Mouse (Mus musculus) cerebellum, postnatal 25 days (tissue): ENCODE data around the gene 1700017N19Rik.
"Not testable (repeated sequence)": the region's sequence is repeated elsewhere in the genome, so short reads cannot be mapped to it uniquely, and the experiment has no call there.

Source experiments
- DNase-seq, 2 experiments: peaks; one replicate each; pipeline ENCODE4 v3.0.0; 2021; ENCODE audit warnings: mixed read lengths in 2 of 2

Gene 1700017N19Rik

DNA sequence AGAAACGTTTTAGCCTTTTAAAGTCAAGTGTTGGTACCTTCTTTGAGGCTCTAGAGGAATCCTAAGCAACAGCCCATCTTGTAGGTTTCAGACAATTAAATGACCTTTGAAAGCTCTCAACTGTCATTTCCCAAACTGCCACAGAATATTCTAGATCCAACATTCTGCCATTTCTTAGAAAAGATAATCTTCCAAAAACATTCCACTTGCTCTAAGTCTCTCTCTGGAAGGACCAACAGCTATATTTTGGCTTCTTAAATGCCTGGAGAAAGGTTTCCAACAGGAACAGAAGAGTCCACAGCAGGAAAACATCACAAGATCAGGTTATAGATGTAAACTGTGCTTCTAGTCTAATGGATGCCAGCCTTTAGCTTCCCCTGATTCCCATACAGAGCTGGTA lies at the start of gene 1700017N19Rik, which contains the start of gene 4930430F08Rik:
TSS of gene 1700017N19Rik (plus strand) at position 162 of the 400 bp plus-strand sequence.
TSS of gene 4930430F08Rik (minus strand) at position 101 of the 400 bp plus-strand sequence.
- DNase-seq: no peak

DNA sequence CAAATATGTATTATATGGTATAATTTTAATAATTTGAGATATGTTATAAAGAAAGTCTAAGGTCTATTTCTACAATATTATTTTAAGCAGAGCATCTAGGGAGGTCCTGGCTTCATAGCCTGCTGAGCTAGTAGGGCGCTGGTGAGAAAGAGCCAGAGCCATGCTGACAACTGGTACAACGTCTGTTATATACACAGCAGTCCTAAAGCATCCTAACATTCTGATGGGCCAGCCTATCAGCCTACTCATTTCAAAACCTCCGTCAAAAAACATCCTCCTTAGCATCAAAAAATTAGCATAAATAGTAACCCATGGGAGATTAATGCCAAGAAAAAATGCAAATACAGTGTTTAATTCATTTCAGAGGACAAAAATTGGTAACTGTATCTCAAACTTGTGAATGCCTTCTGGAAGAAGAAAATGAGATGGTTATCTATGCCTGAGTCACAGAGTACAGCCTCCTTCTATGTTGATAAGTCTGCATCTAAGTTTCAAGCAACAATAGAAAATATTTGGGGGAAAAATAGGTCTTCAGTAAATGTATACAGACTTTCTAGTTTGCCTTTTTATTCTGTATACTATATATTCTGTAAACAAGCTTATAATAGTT lies 33.6 kb upstream of the 1700017N19Rik start:
- no peak for DNase-seq

GRCm38 (mm10) chr10:100560194-100560883 lies 29.9 kb upstream of the 1700017N19Rik start:
- DNase-seq: not testable (repeated sequence)

DNA sequence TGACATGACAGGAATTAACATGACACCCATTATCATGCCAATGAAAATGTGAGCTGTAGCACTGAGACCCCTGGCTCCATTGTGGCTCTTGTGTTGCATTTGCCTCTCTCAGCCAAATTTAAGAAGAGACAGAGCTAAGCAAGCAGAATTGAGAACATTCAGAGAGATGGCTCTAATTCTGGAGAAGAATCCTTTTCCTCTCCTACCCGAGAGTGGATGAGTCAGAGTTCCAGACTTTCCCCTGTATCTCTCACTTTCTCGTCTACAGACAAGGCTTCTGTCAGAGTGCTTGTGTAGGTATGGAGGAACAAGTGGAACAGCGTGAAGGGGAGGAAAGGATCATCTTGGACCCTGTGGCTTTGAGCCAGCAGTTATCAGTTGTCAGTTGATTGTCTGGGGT lies 26.2 kb upstream of the 1700017N19Rik start:
- no peak for DNase-seq

DNA sequence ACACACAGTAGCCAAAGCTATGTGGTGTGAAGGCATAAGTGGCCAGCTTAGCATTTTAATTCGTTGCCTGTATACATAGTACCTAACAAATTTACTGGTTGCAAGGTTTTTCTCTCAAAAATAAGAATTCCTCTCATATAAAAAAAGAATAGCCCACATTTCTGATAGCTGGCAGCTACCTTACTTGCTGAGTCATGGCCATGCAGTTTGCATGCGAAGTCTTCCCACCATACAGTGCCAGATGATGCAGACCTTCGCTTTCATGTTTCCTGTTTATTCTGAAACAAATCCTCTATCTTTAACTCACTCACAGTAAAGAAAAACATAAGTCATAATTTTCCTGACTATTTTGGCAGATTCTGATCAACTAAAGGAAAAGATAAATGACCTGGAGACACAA lies 18.6 kb upstream of the 1700017N19Rik start:
- DNase-seq: no peak

DNA sequence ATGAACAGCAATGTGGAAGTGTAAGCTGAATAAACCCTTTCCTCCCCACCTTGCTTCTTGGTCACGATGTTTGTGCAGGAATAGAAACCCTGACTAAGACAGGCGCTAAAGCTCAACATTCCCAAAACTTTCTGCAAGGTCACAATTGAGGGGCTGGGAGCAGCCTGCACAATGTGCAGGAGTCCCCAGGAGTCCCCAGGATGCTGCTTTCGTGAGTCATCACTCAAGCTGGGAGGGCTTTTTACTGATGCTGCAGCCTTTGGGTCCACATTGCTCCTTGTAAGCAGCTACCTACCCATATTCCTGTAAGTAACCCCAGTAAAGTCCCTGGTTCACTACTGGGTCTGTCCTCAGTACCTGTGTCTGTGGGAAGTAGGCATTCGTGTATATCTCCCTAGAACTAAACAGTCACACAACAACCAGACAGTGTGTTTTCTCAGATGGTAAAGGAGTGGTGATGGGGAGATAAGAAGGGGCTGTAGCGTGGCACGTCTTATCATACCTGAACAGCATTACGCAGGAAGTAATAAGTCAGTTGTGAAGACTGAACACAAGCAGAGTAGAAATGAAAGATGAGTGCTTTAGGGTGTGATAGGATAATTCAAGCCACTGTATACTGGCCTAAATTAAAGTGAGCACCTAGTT lies 15.7 kb upstream of the 1700017N19Rik start:
- no peak for DNase-seq

DNA sequence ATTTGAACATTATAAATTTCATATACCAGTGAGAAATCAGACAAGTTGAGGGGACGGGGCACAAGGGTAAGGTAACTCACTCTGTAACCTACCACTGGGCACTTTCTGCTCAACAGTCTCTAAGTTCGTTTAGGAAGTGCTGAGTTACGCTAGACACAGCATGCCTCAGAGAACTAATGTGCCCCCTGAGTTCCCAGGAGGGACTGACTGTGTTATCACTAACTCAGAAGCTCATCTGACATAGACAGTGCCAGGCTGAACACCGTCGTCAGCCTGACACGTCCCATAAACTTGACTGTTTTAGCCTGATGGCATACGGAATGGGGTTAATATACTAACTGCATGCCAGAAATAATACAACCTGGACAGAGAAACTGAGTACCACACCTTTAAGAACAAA lies 15.0 kb upstream of the 1700017N19Rik start:
- no peak for DNase-seq

GRCm38 (mm10) chr10:100584178-100584577 lies 6.1 kb upstream of the 1700017N19Rik start:
- no peak for DNase-seq

- DNase-seq: no peak
Measured at GRCm38 (mm10) chr10:100588524-100588923, 1.8 kb upstream of the 1700017N19Rik start.

DNA sequence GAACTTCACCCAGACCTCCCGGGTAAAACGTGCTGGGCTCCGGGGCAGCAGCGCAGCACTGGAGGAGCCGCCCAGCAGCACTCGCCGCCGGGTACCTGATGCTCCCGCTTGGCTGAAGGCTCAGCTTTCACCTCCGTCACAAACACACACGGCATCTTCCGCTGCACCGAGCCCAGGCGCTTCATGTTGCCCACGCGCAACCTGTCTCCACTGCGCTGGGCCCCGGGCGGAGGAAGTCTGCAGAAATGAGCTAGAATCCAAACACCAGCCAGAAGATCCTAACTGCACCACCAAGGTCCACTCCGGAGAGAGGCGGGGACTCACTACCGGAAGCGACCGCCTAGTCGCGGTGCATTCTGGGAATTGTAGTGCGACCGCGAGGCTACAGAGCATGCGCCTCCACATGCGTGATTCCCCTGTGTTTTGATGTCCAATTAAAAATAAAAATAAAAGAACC lies 1.3 kb upstream of the 1700017N19Rik start:
- DNase-seq: peak; percentile 93 to 97

- DNase-seq: no peak
Measured at GRCm38 (mm10) chr10:100598339-100598738, 8.1 kb downstream of the 1700017N19Rik start.

- DNase-seq: no peak
Measured at GRCm38 (mm10) chr10:100603511-100603910, 13.2 kb downstream of the 1700017N19Rik start.

DNA sequence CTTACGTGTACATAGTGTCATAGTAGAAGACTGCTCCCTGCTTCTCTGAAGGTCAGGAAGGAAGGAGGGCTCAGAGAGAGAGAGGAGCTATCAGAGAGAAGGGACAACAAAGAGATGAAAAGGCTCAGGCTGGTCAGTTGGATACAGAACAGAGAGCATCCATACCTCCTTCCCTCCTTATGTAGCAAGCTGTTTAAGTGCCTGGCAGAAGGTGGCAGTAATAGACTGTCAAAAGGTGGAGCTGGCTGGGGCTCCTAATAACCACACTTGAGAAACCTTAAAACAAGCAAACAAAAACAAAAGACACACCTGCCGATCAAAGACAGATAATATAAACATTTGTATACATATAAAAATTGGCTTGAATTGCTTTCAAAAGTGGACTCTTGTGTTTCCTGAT lies 14.0 kb downstream of the 1700017N19Rik start:
- DNase-seq: peak; percentile 34 to 60

- peak; percentile 64 to 79 for DNase-seq
Measured at GRCm38 (mm10) chr10:100617233-100617903, 27.1 kb downstream of the 1700017N19Rik start.

DNA sequence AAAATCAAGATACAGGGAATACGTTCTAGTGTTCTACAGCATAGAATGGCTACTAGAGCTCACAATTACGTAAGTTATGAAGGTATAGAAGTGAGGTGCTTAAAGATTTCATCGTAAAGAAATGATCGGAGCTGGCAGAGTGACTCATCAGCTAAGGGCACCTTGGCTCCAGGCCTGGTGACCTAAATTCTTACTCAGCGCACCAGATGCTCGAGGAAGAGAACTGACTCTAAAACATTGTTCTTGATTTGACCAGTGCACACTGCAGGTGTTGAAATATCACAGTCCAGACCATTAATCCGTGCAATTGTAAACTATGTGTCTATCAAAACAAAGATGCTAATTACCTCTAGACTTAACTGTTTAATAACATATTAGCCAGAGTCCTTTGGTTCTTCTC lies 29.2 kb downstream of the 1700017N19Rik start:
- DNase-seq: peak; percentile 48 to 67

DNA sequence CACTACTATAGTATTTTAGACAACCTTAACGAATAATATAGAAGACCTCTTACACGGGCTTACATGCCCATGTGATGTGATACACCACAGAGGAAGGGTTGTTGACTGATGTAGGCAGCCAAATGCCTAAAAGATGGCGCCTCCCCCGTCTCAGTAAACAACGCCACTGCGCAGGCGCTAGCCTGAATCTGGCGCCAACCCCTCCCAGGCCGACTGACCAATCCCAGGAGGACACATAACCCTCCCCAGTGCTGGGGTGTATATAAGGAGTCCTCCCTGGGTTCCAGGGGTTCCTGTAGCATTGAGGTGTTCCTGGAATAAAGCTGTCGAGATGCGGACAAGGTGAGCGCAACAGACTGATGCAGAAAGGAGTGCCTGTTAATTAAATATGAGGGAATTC lies 29.8 kb downstream of the 1700017N19Rik start:
- DNase-seq: peak in 1 of 2 experiments; percentile 8

GRCm38 (mm10) chr10:100622494-100622893 lies 32.2 kb downstream of the 1700017N19Rik start:
- no peak for DNase-seq

- peak; percentile 70 to 81 for DNase-seq
Measured at GRCm38 (mm10) chr10:100629762-100630438, 39.6 kb downstream of the 1700017N19Rik start.

GRCm38 (mm10) chr10:100642887-100643286 lies 52.6 kb downstream of the 1700017N19Rik start:
- no peak for DNase-seq

- DNase-seq: no peak
Measured at GRCm38 (mm10) chr10:100645331-100645935, 55.1 kb downstream of the 1700017N19Rik start.

GRCm38 (mm10) chr10:100654183-100654582 lies 63.9 kb downstream of the 1700017N19Rik start:
- DNase-seq: no peak

- DNase-seq: no peak
Measured at GRCm38 (mm10) chr10:100661970-100662590, 71.8 kb downstream of the 1700017N19Rik start.
